Mouse (Mus musculus) skeletal muscle tissue, adult 2 months (tissue): ENCODE data around the gene Zan.

Source experiments
- DNase-seq: peaks from one replicate; pipeline ENCODE4 v3.0.0-alpha.2; 2012; ENCODE audit warnings: low read depth, low spot score

Gene Zan

GRCm38 (mm10) chr5:137419105-137419504 lies 57.8 kb downstream of the Zan start:
- no peak for DNase-seq

- DNase-seq = no peak
Measured at GRCm38 (mm10) chr5:137414253-137414652, 62.6 kb downstream of the Zan start.

- DNase-seq = no peak
Measured at GRCm38 (mm10) chr5:137411235-137411634, 65.6 kb downstream of the Zan start.

- DNase-seq = no peak
Measured at GRCm38 (mm10) chr5:137410549-137410948, 66.3 kb downstream of the Zan start.

- no peak for DNase-seq
Measured at GRCm38 (mm10) chr5:137410066-137410465, 66.8 kb downstream of the Zan start.

GRCm38 (mm10) chr5:137409451-137409850 lies 67.4 kb downstream of the Zan start:
- no peak for DNase-seq

- no peak for DNase-seq
Measured at GRCm38 (mm10) chr5:137404081-137404480, 72.8 kb downstream of the Zan start.

GRCm38 (mm10) chr5:137394456-137394855 lies 82.4 kb downstream of the Zan start:
- DNase-seq = no peak

- DNase-seq = no peak
Measured at GRCm38 (mm10) chr5:137391641-137392040, 85.2 kb downstream of the Zan start.

GRCm38 (mm10) chr5:137386712-137387111 lies 90.2 kb downstream of the Zan start:
- no peak for DNase-seq

- DNase-seq = no peak
Measured at GRCm38 (mm10) chr5:137383441-137383840, 93.4 kb downstream of the Zan start.

- peak; percentile 21 for DNase-seq
Measured at GRCm38 (mm10) chr5:137381152-137381551, 95.7 kb downstream of the Zan start.

GRCm38 (mm10) chr5:137377603-137378002 lies 99.3 kb downstream of the Zan start:
- DNase-seq = no peak

GRCm38 (mm10) chr5:137377176-137377575 lies 99.7 kb downstream of the Zan start:
- no peak for DNase-seq

GRCm38 (mm10) chr5:137376722-137377121 lies 100.1 kb downstream of the Zan start:
- no peak for DNase-seq

GRCm38 (mm10) chr5:137376198-137376597 lies 100.7 kb downstream of the Zan start:
- DNase-seq = no peak

- peak; percentile 42 for DNase-seq
Measured at GRCm38 (mm10) chr5:137375627-137376026, 101.2 kb downstream of the Zan start.

- no peak for DNase-seq
Measured at GRCm38 (mm10) chr5:137374521-137375080, 102.3 kb downstream of the Zan start.

- no peak for DNase-seq
Measured at GRCm38 (mm10) chr5:137373371-137373950, 103.4 kb downstream of the Zan start.

GRCm38 (mm10) chr5:137369665-137370064 lies 107.2 kb downstream of the Zan start:
- no peak for DNase-seq

GRCm38 (mm10) chr5:137358382-137358781 lies 118.5 kb downstream of the Zan start:
- no peak for DNase-seq

GRCm38 (mm10) chr5:137354091-137354490 lies 122.8 kb downstream of the Zan start:
- no peak for DNase-seq
